Mouse (Mus musculus) thymus, adult 2 months (tissue): ENCODE measurements around the gene Mbtps2.

ENCODE experiments used
- CTCF ChIP-seq: fragments of 200-500 bp; IDR thresholded peaks from 2 replicates; pipeline ENCODE4 v1.5.1; 2012; ENCODE audit warnings: mild to moderate bottlenecking, control low read depth, low read length, moderate library complexity, borderline replicate concordance; ENCODE audit not compliant: control insufficient read depth, poor library complexity, insufficient read depth; ENCODE audit errors: extremely low read depth
- POLR2A ChIP-seq: fragments of 200-500 bp; IDR thresholded peaks from 2 replicates; pipeline ENCODE4 v1.6.1; 2012; ENCODE audit warnings: mild to moderate bottlenecking, low read length, control low read depth, moderate library complexity; ENCODE audit not compliant: control insufficient read depth, poor library complexity, insufficient read depth; ENCODE audit errors: extremely low read depth

- TF ChIP-seq POLR2A, result no peak
- TF ChIP-seq CTCF, result no peak
These were observed 29.7 kb downstream of the Mbtps2 start, which contains the start of gene Yy2 for GRCm38 (mm10) chrX:157568840-157569239.
